Mouse (Mus musculus) spleen, adult 2 months (tissue): ENCODE measurements around the gene Bdh1.

Experiments
- CTCF ChIP-seq: fragments of 200-500 bp; IDR thresholded peaks from 2 replicates; pipeline ENCODE4 v1.5.1; 2011; ENCODE audit warnings: mild to moderate bottlenecking, inconsistent platforms; ENCODE audit not compliant: insufficient read depth, insufficient read length, insufficient replicate concordance; ENCODE audit errors: extremely low read depth
- POLR2A ChIP-seq: fragments of 200-500 bp; IDR thresholded peaks from 2 replicates; pipeline ENCODE4 v1.6.1; 2011; ENCODE audit warnings: low read depth, low read length, inconsistent platforms

GRCm38 (mm10) chr16:31501751-31502365 is 79.8 kb downstream of the Bdh1 start:
- no peak for TF ChIP-seq CTCF
- no peak for TF ChIP-seq POLR2A
